Mouse (Mus musculus) fibroblast of lung, adult 2 months (primary cell): ENCODE data around the gene Arpc5.
"Not testable (repeated sequence)": the region's sequence is repeated elsewhere in the genome, so short reads cannot be mapped to it uniquely, and the experiment has no call there.

Experiments used
- DNase-seq: peaks from one replicate; pipeline ENCODE4 v3.0.0-alpha.2; 2011; ENCODE audit warnings: low read depth

Gene Arpc5

GRCm38 (mm10) chr1:152766032-152766772 lies at the start of gene Arpc5, which contains the start of gene Rgl1:
Gene Arpc5, plus strand, starts transcription at chr1:152766542.
Gene Rgl1, minus strand, starts transcription at chr1:152766351.
- peak; percentile 92 for DNase-seq

GRCm38 (mm10) chr1:152717329-152717728 lies 49.0 kb upstream of the Arpc5 start:
- DNase-seq, result no peak

GRCm38 (mm10) chr1:152718200-152718599 lies 48.1 kb upstream of the Arpc5 start:
- DNase-seq, result no peak

- no peak for DNase-seq
Measured at GRCm38 (mm10) chr1:152720969-152721368, 45.4 kb upstream of the Arpc5 start.

GRCm38 (mm10) chr1:152721535-152722198 lies 44.7 kb upstream of the Arpc5 start:
- DNase-seq, result no peak

- DNase-seq, result no peak
Measured at GRCm38 (mm10) chr1:152724286-152724685, 42.1 kb upstream of the Arpc5 start.

- DNase-seq, result no peak
Measured at GRCm38 (mm10) chr1:152726095-152726494, 40.2 kb upstream of the Arpc5 start.

- DNase-seq, result no peak
Measured at GRCm38 (mm10) chr1:152727604-152728236, 38.6 kb upstream of the Arpc5 start.

- peak; percentile 27 for DNase-seq
Measured at GRCm38 (mm10) chr1:152738793-152739192, 27.5 kb upstream of the Arpc5 start.

- no peak for DNase-seq
Measured at GRCm38 (mm10) chr1:152739374-152739773, 27.0 kb upstream of the Arpc5 start.

- no peak for DNase-seq
Measured at GRCm38 (mm10) chr1:152743095-152743826, 23.1 kb upstream of the Arpc5 start.

GRCm38 (mm10) chr1:152746426-152746825 lies 19.9 kb upstream of the Arpc5 start:
- peak; percentile 52 for DNase-seq

- no peak for DNase-seq
Measured at GRCm38 (mm10) chr1:152749276-152749675, 17.1 kb upstream of the Arpc5 start.

GRCm38 (mm10) chr1:152750312-152750965 lies 15.9 kb upstream of the Arpc5 start, which contains the start of gene Apobec4:
Gene Apobec4, plus strand, starts transcription at chr1:152750551.
- DNase-seq, result no peak

- no peak for DNase-seq
Measured at GRCm38 (mm10) chr1:152761791-152762190, 4.6 kb upstream of the Arpc5 start.

- DNase-seq, result no peak
Measured at GRCm38 (mm10) chr1:152766804-152767748, 734 bp downstream of the Arpc5 start.

GRCm38 (mm10) chr1:152767749-152768488 lies 1.6 kb downstream of the Arpc5 start:
- peak; percentile 64 for DNase-seq

- DNase-seq, result no peak
Measured at GRCm38 (mm10) chr1:152771016-152771415, 4.7 kb downstream of the Arpc5 start.

GRCm38 (mm10) chr1:152774601-152775000 lies 8.3 kb downstream of the Arpc5 start:
- DNase-seq, result not testable (repeated sequence)
